Mouse (Mus musculus): ENCODE results near the gene Dnah17.

Gene Dnah17

GRCm38 (mm10) chr11:118023475-118023874, 107.0 kb downstream of the Dnah17 start:
- DNase-seq (ENCODE audit: low spot score), result no peak

- DNase-seq (ENCODE audit: low spot score), result peak; percentile 69
These were observed 108.6 kb downstream of the Dnah17 start for GRCm38 (mm10) chr11:118021806-118022205.

GRCm38 (mm10) chr11:118018328-118018727, 112.1 kb downstream of the Dnah17 start:
- no peak for DNase-seq (ENCODE audit: low spot score)

GRCm38 (mm10) chr11:118015381-118016145, 114.9 kb downstream of the Dnah17 start:
- no peak for DNase-seq (ENCODE audit: low spot score)

GRCm38 (mm10) chr11:118014391-118014995, 115.9 kb downstream of the Dnah17 start:
- DNase-seq (ENCODE audit: low spot score), result no peak

GRCm38 (mm10) chr11:118013339-118013738, 117.1 kb downstream of the Dnah17 start:
- DNase-seq (ENCODE audit: low spot score), result no peak

- no peak for DNase-seq (ENCODE audit: low spot score)
These were observed 117.8 kb downstream of the Dnah17 start for GRCm38 (mm10) chr11:118012595-118012994.

- no peak for DNase-seq (ENCODE audit: low spot score)
These were observed 120.4 kb downstream of the Dnah17 start for GRCm38 (mm10) chr11:118009865-118010571.

- no peak for DNase-seq (ENCODE audit: low spot score)
These were observed 121.6 kb downstream of the Dnah17 start for GRCm38 (mm10) chr11:118008843-118009242.

GRCm38 (mm10) chr11:118008144-118008805, 122.2 kb downstream of the Dnah17 start:
- no peak for DNase-seq (ENCODE audit: low spot score)

GRCm38 (mm10) chr11:118007460-118008143, 122.8 kb downstream of the Dnah17 start:
- DNase-seq (ENCODE audit: low spot score), result no peak

- DNase-seq (ENCODE audit: low spot score), result no peak
These were observed 126.2 kb downstream of the Dnah17 start for GRCm38 (mm10) chr11:118004217-118004616.

GRCm38 (mm10) chr11:118003718-118004117, 126.7 kb downstream of the Dnah17 start:
- no peak for DNase-seq (ENCODE audit: low spot score)

GRCm38 (mm10) chr11:118003176-118003575, 127.3 kb downstream of the Dnah17 start:
- DNase-seq (ENCODE audit: low spot score), result no peak

GRCm38 (mm10) chr11:118000565-118001215, 129.7 kb downstream of the Dnah17 start:
- DNase-seq (ENCODE audit: low spot score), result no peak

- DNase-seq (ENCODE audit: low spot score), result no peak
These were observed 130.4 kb downstream of the Dnah17 start for GRCm38 (mm10) chr11:118000083-118000482.

- no peak for DNase-seq (ENCODE audit: low spot score)
These were observed 131.0 kb downstream of the Dnah17 start for GRCm38 (mm10) chr11:117999260-117999934.

- DNase-seq (ENCODE audit: low spot score), result no peak
These were observed 132.1 kb downstream of the Dnah17 start for GRCm38 (mm10) chr11:117998356-117998755.

- no peak for DNase-seq (ENCODE audit: low spot score)
These were observed 133.3 kb downstream of the Dnah17 start for GRCm38 (mm10) chr11:117997085-117997484.

- DNase-seq (ENCODE audit: low spot score), result no peak
These were observed 134.4 kb downstream of the Dnah17 start for GRCm38 (mm10) chr11:117996066-117996465.

- DNase-seq (ENCODE audit: low spot score), result no peak
These were observed 134.8 kb downstream of the Dnah17 start for GRCm38 (mm10) chr11:117995661-117996060.

All from ovary, postnatal 14 days (tissue).